Mouse (Mus musculus) intestine, embryonic 16.5 days (tissue): Measurements from ENCODE around the gene Yeats4. TPM values are rescaled to one million over a fixed set of nuclear protein-coding genes. Genes with fewer than 3 reads are reported as not detected.

Experiments used
- polyA plus RNA-seq: library from polyadenylated mRNA; unstranded; fragments of >200 nt; fragmentation: Nextera tagmentation; extraction: Ambion mirVana; gene quantifications from 2 replicates; pipeline ENCODE4 v1.2.1, GENCODE M21; 2015

Yeats4 gene
- polyA plus RNA-seq, 1 experiment from 2014 or later, result 54.8 TPM

Other genes starting within 250 kb of the Yeats4 start
- not detected in 2 replicates for gene Best3, start 238.2 kb downstream of the Yeats4 start, polyA plus RNA-seq
- not detected in 2 replicates for gene Lrrc10, start 179.2 kb downstream of the Yeats4 start, polyA plus RNA-seq
- gene Cct2, start 160.7 kb downstream of the Yeats4 start, polyA plus RNA-seq, result 216 and 238 TPM in 2 replicates
- gene Frs2, start 76.0 kb downstream of the Yeats4 start, polyA plus RNA-seq, result 13.9 and 15.6 TPM in 2 replicates
- not detected in 2 replicates for gene 9530003J23Rik, start 14.2 kb upstream of the Yeats4 start, polyA plus RNA-seq
- 80.2 and 93.1 TPM in 2 replicates for gene Lyz2, start 57.8 kb upstream of the Yeats4 start, polyA plus RNA-seq
- gene Lyz1, start 68.4 kb upstream of the Yeats4 start, polyA plus RNA-seq, result 17.3 and 17.7 TPM in 2 replicates
- 105 and 110 TPM in 2 replicates for gene Cpsf6, start 155.5 kb upstream of the Yeats4 start, polyA plus RNA-seq